ENCODE assay signal across 8 mouse cellular contexts in the genomic region with DNA sequence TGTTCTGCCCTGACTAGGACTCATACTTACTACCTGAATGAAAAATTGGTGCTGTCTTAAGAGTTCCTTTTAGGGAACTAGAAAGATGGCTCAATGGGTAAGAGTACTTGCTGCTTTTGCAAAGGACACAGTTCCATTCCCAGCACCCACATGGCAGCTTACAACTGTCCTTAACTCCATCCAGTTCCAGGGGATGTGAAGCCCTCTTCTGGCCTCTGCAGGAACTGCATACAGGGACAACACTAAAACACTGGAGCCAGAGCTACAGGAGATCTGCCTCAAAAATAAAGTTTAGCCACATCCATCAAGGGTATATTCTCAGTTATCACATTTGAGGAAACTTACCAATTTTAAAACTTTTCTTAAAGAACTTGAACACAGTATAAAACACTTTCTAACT. TPM values are rescaled to one million over a fixed set of nuclear protein-coding genes. Genes with fewer than 3 reads are reported as not detected.
A peak's percentile ranks its signal among the peaks of the same experiment; 100 is the strongest.
DNase-seq lines count a peak whose midpoint lies in the region; ATAC-seq and TF ChIP-seq lines count a peak whose summit lies in the region.

No protein-coding gene starts in this region.

- peaks cover 16% of the 10 kb centered on the region for H3K36me3 ChIP-seq in heart, postnatal 0 days (replicated peaks; ENCODE audit: control insufficient read depth, insufficient read depth, low read length)
- H3K36me3 ChIP-seq in heart, embryonic 11.5 days (ENCODE audit: control insufficient read depth, insufficient read depth, low read length), result 0 out of 2 replicates have a peak, but pooled peaks cover 8% of the 10 kb centered on the region
- H3K36me3 ChIP-seq in lung, embryonic 16.5 days (ENCODE audit: control insufficient read depth, insufficient read depth, low read length), result peaks cover 7% of the 10 kb centered on the region; the same call in 1 of the 2 replicates

- no peak overlapping the region for H3K4me3 ChIP-seq in heart, postnatal 0 days (ENCODE audit: low read depth, low read length)
- H3K4me3 ChIP-seq in heart, embryonic 11.5 days (ENCODE audit: low read depth, low read length), result no peak overlapping the region
- no peak overlapping the region for H3K4me3 ChIP-seq in lung, embryonic 16.5 days (ENCODE audit: low read length)

- H3K4me2 ChIP-seq in heart, postnatal 0 days (ENCODE audit: low read depth, low read length), result no peak overlapping the region
- no peak overlapping the region for H3K4me2 ChIP-seq in heart, embryonic 11.5 days
- H3K4me2 ChIP-seq in lung, embryonic 16.5 days (ENCODE audit: low read depth, low read length), result peak overlapping the region; percentile 40

- H3K4me1 ChIP-seq in heart, postnatal 0 days (ENCODE audit: control insufficient read depth, insufficient read depth), result peaks cover 67% of the 10 kb centered on the region
- H3K4me1 ChIP-seq in heart, embryonic 11.5 days (ENCODE audit: control insufficient read depth, insufficient read depth, low read length), result peaks cover 32% of the 10 kb centered on the region
- peaks cover 50% of the 10 kb centered on the region for H3K4me1 ChIP-seq in lung, embryonic 16.5 days (replicated peaks; ENCODE audit: control insufficient read depth, insufficient read depth, low read length)

- no peak for ATAC-seq in heart, postnatal 0 days (ENCODE audit: insufficient read depth, low read depth)
- ATAC-seq in heart, embryonic 11.5 days (replicated peaks; ENCODE audit: insufficient number of reproducible peaks, low FRiP score, low TSS enrichment), result no peak
- ATAC-seq in lung, embryonic 16.5 days (ENCODE audit: low read depth), result no peak

- no peak for DNase-seq in heart, postnatal 0 days (ENCODE audit: low spot score)
- DNase-seq in CD4-positive helper T cell, adult 2 months (ENCODE audit: low read depth, low spot score), result peak; percentile 60
- peak; percentile 27 for DNase-seq in embryo, embryonic 11 days
- no peak for DNase-seq in frontal cortex, postnatal 14 days (ENCODE audit: low spot score in 2 of 2)
- no peak for DNase-seq in urinary bladder, postnatal 14 days (ENCODE audit: low spot score)
- no peak for DNase-seq in layer of hippocampus, adult 8-10 months (ENCODE audit: low spot score in 2 of 2)

- peak; percentile 44 for TF ChIP-seq CTCF in heart, postnatal 0 days (IDR thresholded peaks at IDR 0.05; ENCODE audit: low read depth)

- H3K27me3 ChIP-seq in heart, postnatal 0 days (ENCODE audit: control insufficient read depth, insufficient read depth, low read length), result no peaks in the 10 kb centered on the region
- no peaks in the 10 kb centered on the region for H3K27me3 ChIP-seq in heart, embryonic 11.5 days (ENCODE audit: control insufficient read depth, insufficient read depth, low read length)
- H3K27me3 ChIP-seq in lung, embryonic 16.5 days (ENCODE audit: control insufficient read depth, insufficient read depth, low read depth, low read length), result no peaks in the 10 kb centered on the region

- H3K27ac ChIP-seq in heart, postnatal 0 days (ENCODE audit: low read depth), result no peak overlapping the region
- no peak overlapping the region for H3K27ac ChIP-seq in heart, embryonic 11.5 days (ENCODE audit: low read depth, low read length)
- H3K27ac ChIP-seq in lung, embryonic 16.5 days (ENCODE audit: low read length), result peak overlapping the region; percentile 83

- TF ChIP-seq EP300 in heart, postnatal 0 days (IDR thresholded peaks at IDR 0.05; ENCODE audit: low read depth), result no peak

- no peak overlapping the region for H3K9ac ChIP-seq in heart, postnatal 0 days (replicated peaks; ENCODE audit: low read depth, low read length)
- H3K9ac ChIP-seq in heart, embryonic 11.5 days (ENCODE audit: low read depth, low read length), result no peak overlapping the region
- no peak overlapping the region for H3K9ac ChIP-seq in lung, embryonic 16.5 days (ENCODE audit: low read length)

- no peaks in the 10 kb centered on the region for H3K9me3 ChIP-seq in heart, postnatal 0 days (replicated peaks; ENCODE audit: control insufficient read depth, low read length)
- H3K9me3 ChIP-seq in heart, embryonic 11.5 days (replicated peaks; ENCODE audit: control insufficient read depth, low read length), result no peaks in the 10 kb centered on the region
- no peaks in the 10 kb centered on the region for H3K9me3 ChIP-seq in lung, embryonic 16.5 days (ENCODE audit: control insufficient read depth, low read length)

RNA-seq across cellular contexts. Expression of gene Arf1, which starts 9.0 kb away (rescaled TPM):
- total RNA-seq in heart, postnatal 0 days (2014; rRNA removed; ENCODE audit: low replicate concordance), result 336 and 378 TPM in 2 replicates
- polyA plus RNA-seq in heart, postnatal 0 days (2015; fragmentation: Nextera tagmentation; extraction: Ambion mirVana), result 533 and 540 TPM in 2 replicates
- polyA plus RNA-seq in heart, embryonic 11.5 days (2014; fragmentation: Nextera tagmentation; extraction: Ambion mirVana), result 575 and 646 TPM in 2 replicates
- polyA plus RNA-seq in lung, embryonic 16.5 days (2015; fragmentation: Nextera tagmentation; extraction: Ambion mirVana), result 725 and 739 TPM in 2 replicates
- total RNA-seq in layer of hippocampus, adult 8-10 months (2022), result 100 to 1,000 TPM; 479 to 502 (median 488) TPM

RNA-seq across cellular contexts. Expression of gene 2310033P09Rik, which starts 10.9 kb away (rescaled TPM):
- 1.6 TPM in 1 of 2 replicates, not detected in the other for total RNA-seq in heart, postnatal 0 days (2014; rRNA removed; ENCODE audit: low replicate concordance)
- 19.9 and 21.4 TPM in 2 replicates for polyA plus RNA-seq in heart, postnatal 0 days (2015; fragmentation: Nextera tagmentation; extraction: Ambion mirVana)
- 23.7 and 24.5 TPM in 2 replicates for polyA plus RNA-seq in heart, embryonic 11.5 days (2014; fragmentation: Nextera tagmentation; extraction: Ambion mirVana)
- 35.2 and 37.0 TPM in 2 replicates for polyA plus RNA-seq in lung, embryonic 16.5 days (2015; fragmentation: Nextera tagmentation; extraction: Ambion mirVana)
- total RNA-seq in layer of hippocampus, adult 8-10 months (2022), result 10 to 100 TPM; 18.9 to 24.8 (median 22.0) TPM

RNA-seq across cellular contexts. Expression of gene Mrpl55, which starts 16.8 kb away (rescaled TPM):
- 174 and 187 TPM in 2 replicates for total RNA-seq in heart, postnatal 0 days (2014; rRNA removed; ENCODE audit: low replicate concordance)
- polyA plus RNA-seq in heart, postnatal 0 days (2015; fragmentation: Nextera tagmentation; extraction: Ambion mirVana), result 196 and 199 TPM in 2 replicates
- 98.5 and 102 TPM in 2 replicates for polyA plus RNA-seq in heart, embryonic 11.5 days (2014; fragmentation: Nextera tagmentation; extraction: Ambion mirVana)
- 83.1 and 84.8 TPM in 2 replicates for polyA plus RNA-seq in lung, embryonic 16.5 days (2015; fragmentation: Nextera tagmentation; extraction: Ambion mirVana)
- 10 to 100 TPM; 31.2 to 40.8 (median 36.1) TPM for total RNA-seq in layer of hippocampus, adult 8-10 months (2022)

RNA-seq across cellular contexts. Expression of gene Guk1, which starts 27.1 kb away (rescaled TPM):
- 47.5 and 60.3 TPM in 2 replicates for total RNA-seq in heart, postnatal 0 days (2014; rRNA removed; ENCODE audit: low replicate concordance)
- 138 and 146 TPM in 2 replicates for polyA plus RNA-seq in heart, postnatal 0 days (2015; fragmentation: Nextera tagmentation; extraction: Ambion mirVana)
- polyA plus RNA-seq in heart, embryonic 11.5 days (2014; fragmentation: Nextera tagmentation; extraction: Ambion mirVana), result 121 and 125 TPM in 2 replicates
- polyA plus RNA-seq in lung, embryonic 16.5 days (2015; fragmentation: Nextera tagmentation; extraction: Ambion mirVana), result 127 and 129 TPM in 2 replicates
- 100 to 1,000 TPM; 135 to 149 (median 141) TPM for total RNA-seq in layer of hippocampus, adult 8-10 months (2022)

RNA-seq across cellular contexts. Expression of gene Gjc2, which starts 36.1 kb away (rescaled TPM):
- total RNA-seq in heart, postnatal 0 days (2014; rRNA removed; ENCODE audit: low replicate concordance), result 0.08 and 0.12 TPM in 2 replicates
- 0.63 and 0.75 TPM in 2 replicates for polyA plus RNA-seq in heart, postnatal 0 days (2015; fragmentation: Nextera tagmentation; extraction: Ambion mirVana)
- 0.11 TPM in 1 of 2 replicates, not detected in the other for polyA plus RNA-seq in heart, embryonic 11.5 days (2014; fragmentation: Nextera tagmentation; extraction: Ambion mirVana)
- polyA plus RNA-seq in lung, embryonic 16.5 days (2015; fragmentation: Nextera tagmentation; extraction: Ambion mirVana), result 0.31 and 0.50 TPM in 2 replicates
- 10 to 100 TPM; 11.8 to 15.9 (median 12.5) TPM for total RNA-seq in layer of hippocampus, adult 8-10 months (2022)

Comparison
In these comparisons a context has a peak if more than half of its experiments do, and no peak if none do; other contexts are left out.
1. DNase-seq: peak in CD4-positive helper T cell, adult 2 months (single experiment) and embryo, embryonic 11 days (single experiment); none in heart, postnatal 0 days (single experiment), frontal cortex, postnatal 14 days (0 of 2), urinary bladder, postnatal 14 days (single experiment) and layer of hippocampus, adult 8-10 months (0 of 2).